Mouse (Mus musculus) small intestine, adult 2 months (tissue): Measurements from ENCODE around the gene Slmap. TPM values are rescaled to one million over a fixed set of nuclear protein-coding genes. Genes with fewer than 3 reads are reported as not detected.

Experiments
- H3K27ac ChIP-seq: fragments of 200-500 bp; 2 replicates; pipeline ENCODE4 v1.5.1; 2012; ENCODE audit warnings: low read depth, low read length, control low read depth, inconsistent platforms; ENCODE audit not compliant: insufficient read depth
- H3K27me3 ChIP-seq: fragments of 200-500 bp; 2 replicates; pipeline ENCODE4 v1.6.1; 2012; ENCODE audit warnings: mild to moderate bottlenecking, moderate library complexity, low read length, inconsistent platforms; ENCODE audit not compliant: control insufficient read depth, insufficient read depth
- H3K36me3 ChIP-seq: fragments of 200-500 bp; 2 replicates; pipeline ENCODE4 v1.6.1; 2012; ENCODE audit warnings: mild to moderate bottlenecking, low read length, control low read depth, inconsistent platforms; ENCODE audit not compliant: control insufficient read depth, insufficient read depth
- H3K4me1 ChIP-seq: fragments of 200-500 bp; 2 replicates; pipeline ENCODE4 v1.6.1; 2012; ENCODE audit warnings: low read length, inconsistent platforms, mixed read lengths; ENCODE audit not compliant: control insufficient read depth, insufficient read depth, insufficient read length
- H3K4me3 ChIP-seq: fragments of 200-500 bp; 2 replicates; pipeline ENCODE4 v1.5.1; 2012; ENCODE audit warnings: low read depth, mild to moderate bottlenecking, control low read depth, inconsistent platforms, low read length, moderate library complexity
- CTCF ChIP-seq: fragments of 200-500 bp; IDR thresholded peaks from 2 replicates; pipeline ENCODE4 v1.5.1; 2012; ENCODE audit warnings: low read depth, mild to moderate bottlenecking, control low read depth, inconsistent platforms, low read length, moderate library complexity, mixed read lengths; ENCODE audit not compliant: insufficient replicate concordance, insufficient read length; ENCODE audit errors: extremely low read depth
- POLR2A ChIP-seq: fragments of 200-500 bp; IDR thresholded peaks from 2 replicates; pipeline ENCODE4 v1.6.1; 2012; ENCODE audit warnings: low read depth, mild to moderate bottlenecking, control low read depth, inconsistent platforms, low read length, moderate library complexity
- WGBS: fragments of 180-500 bp; shearing (Covaris S2); methylation state at CpG from one replicate; pipeline ENCODE4 v1.1.7; 2018; 5-methylcytosine and 5-hydroxymethylcytosine counted together
- polyA plus RNA-seq: library from polyadenylated mRNA; depleted of rRNA; stranded (reverse); fragments of >200 nt; gene quantifications from 2 replicates; pipeline ENCODE4 v1.2.3, GENCODE M21; 2012

The Slmap gene
- polyA plus RNA-seq, 1 experiment = 25.1 TPM

DNA sequence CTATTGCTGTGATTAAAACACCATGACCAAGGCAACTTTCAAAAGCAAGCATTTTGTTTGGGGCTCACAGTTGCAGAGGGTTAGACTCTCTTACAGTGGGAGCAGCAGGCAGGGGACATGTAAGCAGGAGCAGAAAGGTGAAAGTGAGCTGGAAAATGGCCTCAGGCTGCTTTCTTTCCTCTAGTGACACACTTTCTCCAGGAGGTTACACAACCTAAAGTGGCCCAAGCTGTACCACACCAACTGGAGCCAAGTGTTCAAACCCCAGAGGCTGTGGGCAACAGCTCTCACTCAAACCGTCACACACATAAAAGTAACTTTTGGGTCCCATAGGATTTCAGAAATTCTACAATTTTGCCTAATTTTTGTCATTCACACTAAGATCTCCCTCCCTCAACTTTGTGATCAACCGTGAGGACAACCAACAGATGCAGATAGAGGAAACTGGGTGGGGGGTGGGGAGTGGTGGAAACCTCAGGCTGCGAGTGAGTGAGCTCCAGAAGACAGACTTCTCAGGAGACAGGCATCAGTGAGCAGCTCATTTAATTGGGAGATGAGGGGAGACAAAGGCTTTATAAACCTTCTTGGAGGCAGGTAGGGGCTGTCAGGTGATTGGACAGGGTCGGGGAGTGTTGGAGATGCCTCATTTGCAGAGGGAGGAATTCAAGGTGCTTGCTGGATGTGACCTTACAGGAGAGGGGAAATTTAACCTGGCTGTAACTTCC is 37.4 kb upstream of the Slmap start:
- Histone ChIP-seq H3K36me3 (no peaks in the 10 kb centered on the region), H3K4me1 (no peaks in the 10 kb centered on the region), H3K4me3 (no peak overlapping the region), H3K27me3 (no peaks in the 10 kb centered on the region), H3K27ac (no peak overlapping the region)
- WGBS = 71% methylated on average over 4 of the region's 4 CpGs
- TF ChIP-seq POLR2A (no peak), CTCF (no peak)

DNA sequence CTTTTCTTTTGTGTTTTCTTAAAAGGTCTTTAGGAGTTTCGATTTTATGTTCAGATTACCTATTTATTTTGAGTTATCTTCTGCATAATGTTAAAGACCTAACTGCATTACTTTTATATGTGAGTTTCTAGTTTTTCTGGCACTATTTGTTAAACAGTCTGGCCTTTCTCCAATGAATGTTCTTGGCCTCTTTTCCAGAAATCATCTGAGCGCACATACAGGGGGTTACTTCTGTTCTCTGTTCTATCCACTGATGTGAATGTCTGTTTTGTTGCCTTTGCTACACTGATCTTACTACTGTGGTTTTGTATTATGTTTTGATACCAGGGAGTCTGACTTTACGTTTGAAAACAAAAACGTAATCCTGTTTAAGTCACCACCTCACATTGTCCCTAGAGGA is 35.1 kb upstream of the Slmap start:
- Histone ChIP-seq H3K4me3 (no peak overlapping the region), H3K27ac (no peak overlapping the region), H3K36me3 (no peaks in the 10 kb centered on the region), H3K27me3 (no peaks in the 10 kb centered on the region), H3K4me1 (no peaks in the 10 kb centered on the region)
- no peak for TF ChIP-seq CTCF
- no peak for TF ChIP-seq POLR2A
- WGBS = 85% methylated on average over 4 of the region's 4 CpGs

DNA sequence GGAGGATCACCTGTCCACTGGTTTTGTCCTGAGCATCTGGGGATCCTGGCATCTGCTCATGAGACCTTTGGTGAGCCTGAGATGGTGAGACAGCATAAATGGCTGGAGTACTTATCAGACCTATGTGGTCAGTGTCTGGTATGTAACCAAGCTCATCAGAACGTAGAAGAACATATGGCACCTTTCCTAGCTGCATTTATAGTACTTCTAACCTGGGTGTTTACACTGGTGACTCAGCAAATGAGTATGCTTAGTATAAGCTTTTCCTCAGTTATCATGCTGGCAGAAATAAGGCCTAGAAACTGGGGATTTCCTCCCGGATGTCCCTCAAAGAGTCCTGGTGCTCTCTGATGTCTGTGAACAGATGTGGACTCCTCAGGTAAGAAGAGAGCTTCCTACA is 27.5 kb upstream of the Slmap start:
- H3K27me3 ChIP-seq = no peaks in the 10 kb centered on the region
- no peaks in the 10 kb centered on the region for H3K36me3 ChIP-seq
- H3K4me3 ChIP-seq = no peak overlapping the region
- TF ChIP-seq CTCF (no peak), POLR2A (no peak)
- WGBS = 57% methylated on average over 2 of the region's 2 CpGs
- no peak overlapping the region for H3K27ac ChIP-seq
- no peaks in the 10 kb centered on the region for H3K4me1 ChIP-seq

DNA sequence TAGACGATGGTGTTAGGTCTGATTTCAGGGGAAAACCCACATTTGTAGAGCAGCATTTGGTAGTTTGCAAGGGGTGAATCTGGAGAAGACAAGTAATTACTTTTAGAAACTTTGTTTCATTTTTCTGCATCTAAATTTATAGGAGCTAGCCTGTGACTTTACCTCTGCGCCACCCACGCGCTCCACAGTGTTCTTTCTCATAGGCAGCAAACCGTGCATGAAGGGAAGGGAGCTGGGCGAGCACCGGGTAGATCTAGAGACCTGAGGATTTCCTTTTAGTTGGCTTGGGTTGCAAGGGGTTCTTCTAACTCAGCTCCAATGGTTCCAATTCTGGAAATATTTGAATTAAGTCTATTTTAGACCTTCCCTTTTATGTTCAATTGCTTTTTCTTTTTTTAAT is 23.8 kb upstream of the Slmap start:
- Histone ChIP-seq H3K4me3 (no peak overlapping the region), H3K36me3 (no peaks in the 10 kb centered on the region), H3K27me3 (no peaks in the 10 kb centered on the region), H3K27ac (no peak overlapping the region), H3K4me1 (no peaks in the 10 kb centered on the region)
- 93% methylated on average over 7 of the region's 7 CpGs for WGBS
- TF ChIP-seq CTCF = no peak
- no peak for TF ChIP-seq POLR2A

DNA sequence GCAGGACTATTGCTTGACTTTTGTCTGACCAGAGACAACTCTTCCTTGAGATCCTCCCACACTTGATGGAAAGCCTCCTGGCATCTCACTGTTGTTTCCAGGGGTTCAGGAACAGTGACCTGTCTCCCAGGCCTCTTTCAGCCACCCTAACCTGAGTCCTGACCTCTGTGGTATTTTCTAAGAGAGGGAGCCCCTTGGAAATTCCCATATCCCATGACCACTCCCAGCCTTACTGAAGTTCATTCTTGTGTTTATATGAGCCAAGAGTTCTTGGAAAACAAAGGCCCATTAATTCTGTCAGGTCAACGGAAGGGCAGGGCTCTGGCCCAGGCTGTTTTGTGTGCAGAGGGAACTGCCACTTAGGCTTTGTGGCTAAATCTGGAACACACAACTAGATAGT is 22.9 kb upstream of the Slmap start:
- no peak overlapping the region for H3K4me3 ChIP-seq
- H3K27me3 ChIP-seq = no peaks in the 10 kb centered on the region
- no peak for TF ChIP-seq CTCF
- no peak for TF ChIP-seq POLR2A
- H3K36me3 ChIP-seq = no peaks in the 10 kb centered on the region
- no peaks in the 10 kb centered on the region for H3K4me1 ChIP-seq
- WGBS = 45% methylated on average over 1 of the region's 1 CpGs
- H3K27ac ChIP-seq = no peak overlapping the region

DNA sequence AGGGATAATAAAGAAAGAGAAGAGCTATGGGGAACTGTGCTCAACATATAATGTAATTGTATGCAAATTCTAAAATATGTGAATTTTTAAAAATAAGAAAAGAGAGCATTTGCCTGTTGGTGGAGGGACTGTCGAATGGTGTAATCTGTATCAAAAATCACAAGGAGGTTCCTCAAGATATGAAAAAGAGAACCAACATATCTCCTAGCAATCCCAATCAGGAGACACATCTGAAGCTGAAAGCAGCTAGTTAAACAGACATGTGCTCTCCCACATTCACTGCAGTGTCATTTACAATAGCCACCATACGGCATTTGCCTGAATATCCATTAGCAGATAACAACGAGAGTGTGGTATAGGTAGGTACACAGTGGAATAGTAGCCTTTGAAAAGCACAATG is 18.1 kb upstream of the Slmap start:
- Histone ChIP-seq H3K4me1 (no peaks in the 10 kb centered on the region), H3K36me3 (no peaks in the 10 kb centered on the region), H3K27me3 (no peaks in the 10 kb centered on the region), H3K27ac (no peak overlapping the region), H3K4me3 (no peak overlapping the region)
- 71% methylated on average over 3 of the region's 3 CpGs for WGBS
- no peak for TF ChIP-seq POLR2A
- TF ChIP-seq CTCF = no peak

DNA sequence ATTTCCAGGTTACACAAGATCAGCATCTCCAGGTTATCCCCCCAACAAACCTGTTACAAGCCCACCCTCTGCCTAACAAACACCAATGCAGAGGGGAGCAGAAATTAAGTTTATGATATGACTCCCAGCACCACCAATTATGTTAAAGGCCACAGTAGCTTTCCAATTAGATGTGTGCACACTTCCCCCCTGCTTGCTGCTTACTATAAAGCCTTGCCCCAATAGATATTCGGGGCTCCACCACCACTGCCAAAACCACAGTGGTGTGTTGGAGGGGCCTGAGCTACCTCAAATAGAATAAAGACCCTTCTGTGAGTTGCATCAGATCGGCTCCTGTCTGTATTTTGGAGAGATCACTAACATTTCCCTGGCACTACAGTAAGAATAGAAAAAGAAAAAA is 17.7 kb upstream of the Slmap start:
- TF ChIP-seq POLR2A = no peak
- TF ChIP-seq CTCF = no peak
- 86% methylated on average over 2 of the region's 2 CpGs for WGBS
- Histone ChIP-seq H3K4me3 (no peak overlapping the region), H3K36me3 (no peaks in the 10 kb centered on the region), H3K27ac (no peak overlapping the region), H3K4me1 (0 out of 2 replicates have a peak, but pooled peaks cover 3% of the 10 kb centered on the region), H3K27me3 (no peaks in the 10 kb centered on the region)

DNA sequence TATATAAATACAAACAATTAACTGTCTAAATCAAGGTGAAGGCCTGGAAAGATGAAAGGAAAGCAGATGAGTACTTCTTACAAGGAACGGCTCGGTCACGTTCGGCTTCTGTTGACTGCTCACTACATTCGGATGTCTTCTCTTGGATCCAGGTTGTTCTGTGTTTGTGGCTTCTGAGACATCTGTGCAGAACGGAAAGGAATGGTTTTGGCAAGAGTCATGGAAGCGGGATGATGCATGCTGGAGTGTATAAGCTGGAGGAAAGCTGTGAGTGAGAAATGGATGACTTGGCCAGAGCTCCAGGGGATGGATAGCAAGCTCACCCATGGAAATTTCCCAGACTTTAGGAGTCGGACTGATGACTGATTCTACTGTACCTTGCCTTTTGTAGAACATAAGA is 16.0 kb upstream of the Slmap start:
- Histone ChIP-seq H3K27ac (no peak overlapping the region), H3K4me3 (no peak overlapping the region), H3K4me1 (0 out of 2 replicates have a peak, but pooled peaks cover 3% of the 10 kb centered on the region), H3K27me3 (no peaks in the 10 kb centered on the region), H3K36me3 (no peaks in the 10 kb centered on the region)
- WGBS = 93% methylated on average over 8 of the region's 8 CpGs
- TF ChIP-seq POLR2A = no peak
- no peak for TF ChIP-seq CTCF
